ENCODE assay signal across 8 mouse cellular contexts in genomic region chr4:135876583-135877020, GRCm38 (mm10). TPM values are rescaled to one million over a fixed set of nuclear protein-coding genes. Genes with fewer than 3 reads are reported as not detected.
DNase-seq lines count a peak whose midpoint lies in the region; ATAC-seq lines count a peak whose summit lies in the region.

No protein-coding gene starts in this region.

- H3K36me3 ChIP-seq in forebrain, embryonic 10.5 days (replicated peaks) = peaks cover 15% of the 10 kb centered on the region
- H3K36me3 ChIP-seq in heart, embryonic 15.5 days = peaks cover 7% of the 10 kb centered on the region; the same call in 1 of the 2 replicates
- H3K36me3 ChIP-seq in liver, embryonic 15.5 days (replicated peaks) = peaks cover 14% of the 10 kb centered on the region
- peaks cover 8% of the 10 kb centered on the region for H3K36me3 ChIP-seq in neural tube, embryonic 12.5 days

- H3K27me3 ChIP-seq in forebrain, embryonic 10.5 days (ENCODE audit: poor library complexity, severe bottlenecking) = no peaks in the 10 kb centered on the region
- no peaks in the 10 kb centered on the region for H3K27me3 ChIP-seq in heart, embryonic 15.5 days
- no peaks in the 10 kb centered on the region for H3K27me3 ChIP-seq in liver, embryonic 15.5 days
- H3K27me3 ChIP-seq in neural tube, embryonic 12.5 days (replicated peaks) = no peaks in the 10 kb centered on the region

- 7% methylated on average over 16 of the region's 16 CpGs for WGBS in forebrain, embryonic 10.5 days
- under 1% methylated on average over 16 of the region's 16 CpGs for WGBS in heart, embryonic 15.5 days
- under 1% methylated on average over 16 of the region's 16 CpGs for WGBS in liver, embryonic 15.5 days (ENCODE audit: insufficient replicate concordance)
- 2% methylated on average over 16 of the region's 16 CpGs for WGBS in neural tube, embryonic 12.5 days

- DNase-seq in CD4-positive helper T cell, adult 2 months (ENCODE audit: low read depth, low spot score) = peak; percentile 97
- DNase-seq in adrenal gland, postnatal 25 days = peak; percentile 53
- peak; percentile 57 for DNase-seq in forebrain, embryonic 10.5 days (ENCODE audit: extremely low spot score, low spot score)
- DNase-seq in kidney, postnatal 14 days = peak; percentile 87
- peak; percentile 90 for DNase-seq in telencephalon, adult 2 months (ENCODE audit: low read depth, low spot score)

- ATAC-seq in heart, embryonic 15.5 days (replicated peaks; ENCODE audit: insufficient number of reproducible peaks, insufficient read depth, low FRiP score, low read depth) = peak; percentile 41; the same call in 1 of the 2 replicates
- peak; percentile 2; the same call in 1 of the 2 replicates for ATAC-seq in liver, embryonic 15.5 days (ENCODE audit: insufficient read depth)
- no peak for ATAC-seq in neural tube, embryonic 12.5 days (ENCODE audit: low FRiP score, low read depth)

- H3K27ac ChIP-seq in forebrain, embryonic 10.5 days = peak overlapping the region; percentile 100
- H3K27ac ChIP-seq in heart, embryonic 15.5 days = peak overlapping the region; percentile 97
- peak overlapping the region; percentile 97 for H3K27ac ChIP-seq in liver, embryonic 15.5 days (replicated peaks)
- no peak overlapping the region for H3K27ac ChIP-seq in neural tube, embryonic 12.5 days

- H3K4me3 ChIP-seq in forebrain, embryonic 10.5 days = peak overlapping the region; percentile 29
- peak overlapping the region; percentile 34 for H3K4me3 ChIP-seq in heart, embryonic 15.5 days
- peak overlapping the region; percentile 54 for H3K4me3 ChIP-seq in liver, embryonic 15.5 days (replicated peaks)
- no peak overlapping the region for H3K4me3 ChIP-seq in neural tube, embryonic 12.5 days

- peak overlapping the region; percentile 28 for H3K9ac ChIP-seq in heart, embryonic 15.5 days
- H3K9ac ChIP-seq in liver, embryonic 15.5 days = peak overlapping the region; percentile 61
- 0 out of 2 replicates have a peak overlapping the region, but pooled peaks have one; percentile 19 for H3K9ac ChIP-seq in neural tube, embryonic 12.5 days

- peak overlapping the region; percentile 60 for H3K4me2 ChIP-seq in heart, embryonic 15.5 days
- peak overlapping the region; percentile 92 for H3K4me2 ChIP-seq in liver, embryonic 15.5 days
- peak overlapping the region; percentile 52 for H3K4me2 ChIP-seq in neural tube, embryonic 12.5 days (replicated peaks)

- H3K4me1 ChIP-seq in forebrain, embryonic 10.5 days = peaks cover 46% of the 10 kb centered on the region
- H3K4me1 ChIP-seq in heart, embryonic 15.5 days (replicated peaks) = peaks cover 41% of the 10 kb centered on the region
- H3K4me1 ChIP-seq in liver, embryonic 15.5 days (replicated peaks) = peaks cover 50% of the 10 kb centered on the region
- peaks cover 42% of the 10 kb centered on the region for H3K4me1 ChIP-seq in neural tube, embryonic 12.5 days

- no peaks in the 10 kb centered on the region for H3K9me3 ChIP-seq in forebrain, embryonic 10.5 days
- no peaks in the 10 kb centered on the region for H3K9me3 ChIP-seq in heart, embryonic 15.5 days (replicated peaks)
- no peaks in the 10 kb centered on the region for H3K9me3 ChIP-seq in liver, embryonic 15.5 days (replicated peaks)
- H3K9me3 ChIP-seq in neural tube, embryonic 12.5 days = no peaks in the 10 kb centered on the region

RNA-seq across cellular contexts. Expression of gene Pnrc2, which starts 3.0 kb away (rescaled TPM):
- 118 and 134 TPM in 2 replicates for total RNA-seq in adrenal gland, postnatal 25 days (2021)
- polyA plus RNA-seq in forebrain, embryonic 10.5 days (2016; fragmentation: Nextera tagmentation; extraction: Ambion mirVana) = 205 and 219 TPM in 2 replicates
- 123 and 130 TPM in 2 replicates for polyA plus RNA-seq in heart, embryonic 15.5 days (2015; fragmentation: Nextera tagmentation; extraction: Ambion mirVana)
- 77.1 and 78.3 TPM in 2 replicates for polyA plus RNA-seq in liver, embryonic 15.5 days (2015; fragmentation: Nextera tagmentation; extraction: Ambion mirVana)
- 145 and 154 TPM in 2 replicates for polyA plus RNA-seq in neural tube, embryonic 12.5 days (2016; fragmentation: Nextera tagmentation; extraction: Ambion mirVana)

RNA-seq across cellular contexts. Expression of gene Cnr2, which starts 18.6 kb away (rescaled TPM):
- total RNA-seq in adrenal gland, postnatal 25 days (2021) = 1.7 and 2.2 TPM in 2 replicates
- 0.30 and 0.48 TPM in 2 replicates for polyA plus RNA-seq in forebrain, embryonic 10.5 days (2016; fragmentation: Nextera tagmentation; extraction: Ambion mirVana)
- polyA plus RNA-seq in heart, embryonic 15.5 days (2015; fragmentation: Nextera tagmentation; extraction: Ambion mirVana) = 0.49 and 0.55 TPM in 2 replicates
- polyA plus RNA-seq in liver, embryonic 15.5 days (2015; fragmentation: Nextera tagmentation; extraction: Ambion mirVana) = 2.8 and 3.0 TPM in 2 replicates
- polyA plus RNA-seq in neural tube, embryonic 12.5 days (2016; fragmentation: Nextera tagmentation; extraction: Ambion mirVana) = 0.32 and 0.34 TPM in 2 replicates

RNA-seq across cellular contexts. Expression of gene Srsf10, which starts 21.1 kb away (rescaled TPM):
- total RNA-seq in adrenal gland, postnatal 25 days (2021) = 125 and 168 TPM in 2 replicates
- 383 and 421 TPM in 2 replicates for polyA plus RNA-seq in forebrain, embryonic 10.5 days (2016; fragmentation: Nextera tagmentation; extraction: Ambion mirVana)
- 127 and 131 TPM in 2 replicates for polyA plus RNA-seq in heart, embryonic 15.5 days (2015; fragmentation: Nextera tagmentation; extraction: Ambion mirVana)
- polyA plus RNA-seq in liver, embryonic 15.5 days (2015; fragmentation: Nextera tagmentation; extraction: Ambion mirVana) = 87.2 and 90.0 TPM in 2 replicates
- 279 and 303 TPM in 2 replicates for polyA plus RNA-seq in neural tube, embryonic 12.5 days (2016; fragmentation: Nextera tagmentation; extraction: Ambion mirVana)

RNA-seq across cellular contexts. Expression of gene Fuca1, which starts 43.9 kb away (rescaled TPM):
- total RNA-seq in adrenal gland, postnatal 25 days (2021) = 87.8 and 93.9 TPM in 2 replicates
- 46.4 and 52.4 TPM in 2 replicates for polyA plus RNA-seq in forebrain, embryonic 10.5 days (2016; fragmentation: Nextera tagmentation; extraction: Ambion mirVana)
- polyA plus RNA-seq in heart, embryonic 15.5 days (2015; fragmentation: Nextera tagmentation; extraction: Ambion mirVana) = 38.1 and 61.6 TPM in 2 replicates
- polyA plus RNA-seq in liver, embryonic 15.5 days (2015; fragmentation: Nextera tagmentation; extraction: Ambion mirVana) = 24.0 and 29.4 TPM in 2 replicates
- polyA plus RNA-seq in neural tube, embryonic 12.5 days (2016; fragmentation: Nextera tagmentation; extraction: Ambion mirVana) = 48.2 and 53.6 TPM in 2 replicates
